Mouse (Mus musculus): Measurements from ENCODE around the gene Fcf1. TPM values are rescaled to one million over a fixed set of nuclear protein-coding genes. Genes with fewer than 3 reads are reported as not detected.

Fcf1 gene
- polyA plus RNA-seq (2014; fragmentation: Nextera tagmentation; extraction: Ambion mirVana): 147 TPM in 2 replicates

DNA sequence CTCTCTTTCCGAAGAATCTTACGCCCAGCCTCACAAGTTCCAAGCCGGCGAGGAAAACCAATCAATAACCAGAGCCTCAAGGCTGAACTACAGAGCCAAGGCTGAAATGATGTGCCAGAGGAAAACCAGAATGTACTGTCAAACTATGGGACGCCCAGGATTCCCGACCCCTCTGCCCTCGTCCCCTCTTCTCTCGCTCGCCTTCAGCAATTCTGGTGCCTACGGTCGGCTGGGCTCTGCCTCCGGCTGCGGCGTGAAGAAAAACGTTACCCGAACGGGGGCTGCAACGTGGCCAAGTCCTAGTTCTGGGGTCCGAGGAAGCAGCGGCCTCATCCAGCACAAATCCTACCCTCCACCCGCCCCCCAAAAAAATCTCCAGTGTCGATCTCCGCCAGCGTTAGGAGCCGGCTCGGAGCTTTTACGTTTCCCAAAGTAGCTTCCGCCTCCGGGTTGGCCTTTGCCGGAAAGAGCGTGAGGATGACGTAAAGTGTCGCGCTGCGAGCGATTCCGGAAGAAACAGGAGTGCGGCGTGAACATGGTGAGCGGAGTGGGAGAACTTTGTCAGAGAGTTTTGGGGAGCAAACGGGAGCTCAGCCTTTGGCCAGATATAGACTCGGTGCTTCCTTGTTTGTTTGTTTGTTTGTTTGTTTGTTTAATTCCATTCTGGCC is at the start of gene Fcf1, which contains the start of gene Arel1:
TSS of gene Fcf1 (plus strand) at position 470 of the 669 bp plus-strand sequence.
TSS of gene Arel1 (minus strand) at position 473 of the 669 bp plus-strand sequence.
- WGBS: under 1% methylated on average over 42 of the region's 42 CpGs
- Histone ChIP-seq H3K9ac (peak within 1 kb of the TSS; percentile 82), H3K4me2 (peak within 1 kb of the TSS; percentile 97), H3K4me3 (ENCODE audit: low read depth, low read length) (peak within 1 kb of the TSS; percentile 82), H3K27me3 (ENCODE audit: insufficient read depth, low read length) (no peaks in the 10 kb centered on the region), H3K9me3 (ENCODE audit: low read depth, low read length) (no peaks in the 10 kb centered on the region), H3K36me3 (ENCODE audit: insufficient read depth) (peaks cover 27% of the 10 kb centered on the region), H3K4me1 (ENCODE audit: insufficient read depth) (peaks cover 7% of the 10 kb centered on the region; the same call in 1 of the 2 replicates), H3K27ac (ENCODE audit: low read depth) (peak within 1 kb of the TSS; percentile 50; the same call in 1 of the 2 replicates)
- no peak for TF ChIP-seq CTCF (IDR thresholded peaks at IDR 0.05; ENCODE audit: low read depth)
- DNase-seq (peak; percentile 97), ATAC-seq (ENCODE audit: insufficient read depth) (peak; percentile 91)

DNA sequence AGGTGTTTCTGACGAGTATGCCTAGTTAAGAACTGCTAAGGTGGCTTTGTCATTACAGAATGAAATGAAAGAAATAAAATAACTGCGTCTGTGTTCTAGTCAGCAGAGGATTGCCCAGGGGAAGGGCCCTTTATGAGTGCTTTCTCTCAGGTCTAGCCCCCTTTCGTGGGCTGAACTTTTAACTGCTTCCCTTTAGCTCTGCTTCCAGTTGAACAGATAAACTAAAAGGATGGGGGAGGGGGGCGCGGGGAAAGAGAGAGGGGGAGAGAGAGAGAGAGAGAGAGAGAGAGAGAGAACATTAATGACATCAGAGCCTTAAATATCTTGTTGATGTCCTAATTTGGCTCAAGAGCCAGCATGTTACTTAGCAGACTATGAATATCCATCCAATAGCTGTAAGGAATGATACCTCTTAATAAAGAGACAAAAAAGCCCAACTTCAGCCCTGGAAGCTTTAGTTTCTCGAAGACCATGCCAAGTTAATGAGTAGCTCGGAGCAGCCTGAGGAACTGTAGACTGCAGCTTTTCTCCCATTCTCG is 48.7 kb upstream of the Fcf1 start:
- DNase-seq: no peak
- Histone ChIP-seq H3K27ac (ENCODE audit: low read depth) (no peak overlapping the region), H3K9me3 (ENCODE audit: low read depth, low read length) (no peaks in the 10 kb centered on the region), H3K4me1 (ENCODE audit: insufficient read depth) (no peaks in the 10 kb centered on the region), H3K4me3 (ENCODE audit: low read depth, low read length) (no peak overlapping the region), H3K27me3 (ENCODE audit: insufficient read depth, low read length) (no peaks in the 10 kb centered on the region), H3K9ac (no peak overlapping the region), H3K4me2 (no peak overlapping the region), H3K36me3 (ENCODE audit: insufficient read depth) (peaks cover 68% of the 10 kb centered on the region)
- 69% methylated on average over 8 of the region's 8 CpGs for WGBS
- TF ChIP-seq CTCF (IDR thresholded peaks at IDR 0.05; ENCODE audit: low read depth): no peak
- ATAC-seq (ENCODE audit: insufficient read depth): no peak

DNA sequence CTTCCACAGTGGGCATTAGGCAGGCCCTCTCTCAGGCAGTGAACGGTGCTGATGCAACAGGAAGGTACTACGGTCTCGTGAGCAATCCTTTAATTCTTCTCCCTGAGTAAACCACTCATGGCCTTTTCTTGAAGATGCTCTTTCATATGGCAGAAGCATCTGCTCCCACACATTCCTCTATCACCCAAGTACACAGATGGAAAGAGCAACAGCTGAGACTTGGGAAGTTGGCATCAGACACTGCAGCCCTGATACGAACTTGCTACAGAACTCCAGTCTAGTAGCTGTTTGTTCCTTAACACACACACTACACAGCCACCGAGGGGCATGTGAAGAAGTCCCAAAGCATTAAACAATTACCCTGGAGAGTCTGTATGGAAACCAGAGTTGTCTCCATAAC is 46.4 kb upstream of the Fcf1 start:
- Histone ChIP-seq H3K27ac (ENCODE audit: low read depth) (no peak overlapping the region), H3K9ac (no peak overlapping the region), H3K36me3 (ENCODE audit: insufficient read depth) (peaks cover 74% of the 10 kb centered on the region), H3K4me3 (ENCODE audit: low read depth, low read length) (no peak overlapping the region), H3K27me3 (ENCODE audit: insufficient read depth, low read length) (no peaks in the 10 kb centered on the region), H3K4me2 (no peak overlapping the region), H3K9me3 (ENCODE audit: low read depth, low read length) (no peaks in the 10 kb centered on the region), H3K4me1 (ENCODE audit: insufficient read depth) (no peaks in the 10 kb centered on the region)
- WGBS: 87% methylated on average over 5 of the region's 5 CpGs
- no peak for TF ChIP-seq CTCF (IDR thresholded peaks at IDR 0.05; ENCODE audit: low read depth)
- no peak for ATAC-seq (ENCODE audit: insufficient read depth)
- DNase-seq: no peak

DNA sequence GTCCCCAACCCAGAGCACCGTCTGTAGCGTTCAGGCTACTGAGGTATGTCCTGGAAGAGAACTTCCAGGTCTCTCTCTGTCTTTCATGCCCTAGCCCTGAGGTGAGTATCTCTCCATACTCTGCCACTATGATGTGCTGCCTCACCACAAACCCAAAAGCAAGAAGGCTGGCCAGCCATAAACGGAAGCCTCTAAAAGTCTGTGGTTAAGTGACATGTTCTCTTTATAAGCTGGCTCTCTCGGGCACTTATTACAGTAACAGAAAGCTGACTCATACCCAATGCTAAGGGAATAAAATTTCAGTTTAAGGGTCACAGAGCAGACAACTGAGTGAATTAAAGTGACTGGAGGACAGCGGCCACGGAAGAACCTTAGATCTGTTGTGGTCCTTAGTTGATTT is 44.2 kb upstream of the Fcf1 start:
- ATAC-seq (ENCODE audit: insufficient read depth) (no peak), DNase-seq (no peak)
- Histone ChIP-seq H3K4me3 (ENCODE audit: low read depth, low read length) (no peak overlapping the region), H3K27ac (ENCODE audit: low read depth) (no peak overlapping the region), H3K27me3 (ENCODE audit: insufficient read depth, low read length) (no peaks in the 10 kb centered on the region), H3K9me3 (ENCODE audit: low read depth, low read length) (no peaks in the 10 kb centered on the region), H3K9ac (no peak overlapping the region), H3K4me1 (ENCODE audit: insufficient read depth) (no peaks in the 10 kb centered on the region), H3K4me2 (no peak overlapping the region), H3K36me3 (ENCODE audit: insufficient read depth) (peaks cover 76% of the 10 kb centered on the region)
- no peak for TF ChIP-seq CTCF (IDR thresholded peaks at IDR 0.05; ENCODE audit: low read depth)
- WGBS: 94% methylated on average over 6 of the region's 6 CpGs

DNA sequence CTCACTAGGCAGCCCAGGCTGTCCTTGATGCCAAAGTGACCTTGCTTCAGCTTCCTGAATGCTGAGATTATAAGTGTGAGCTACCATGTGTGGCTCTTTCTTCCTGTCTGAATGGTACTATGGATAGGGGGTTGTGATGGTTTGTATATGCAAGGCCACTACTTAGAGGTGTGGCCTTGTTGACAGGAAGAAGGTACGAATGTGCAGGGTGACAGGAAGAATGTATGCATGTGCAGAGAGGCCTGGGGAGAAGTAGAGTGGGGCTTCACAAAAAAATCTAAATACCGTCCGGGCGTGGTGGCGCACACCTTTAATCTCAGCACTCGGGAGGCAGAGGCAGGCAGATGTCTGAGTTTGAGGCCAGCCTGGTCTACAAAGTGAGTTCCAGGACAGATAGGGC is 38.5 kb upstream of the Fcf1 start:
- TF ChIP-seq CTCF (IDR thresholded peaks at IDR 0.05; ENCODE audit: low read depth): no peak
- DNase-seq (no peak), ATAC-seq (ENCODE audit: insufficient read depth) (no peak)
- WGBS: 95% methylated on average over 6 of the region's 6 CpGs
- Histone ChIP-seq H3K36me3 (ENCODE audit: insufficient read depth) (peaks cover 62% of the 10 kb centered on the region), H3K27me3 (ENCODE audit: insufficient read depth, low read length) (no peaks in the 10 kb centered on the region), H3K4me1 (ENCODE audit: insufficient read depth) (no peaks in the 10 kb centered on the region), H3K4me3 (ENCODE audit: low read depth, low read length) (no peak overlapping the region), H3K4me2 (no peak overlapping the region), H3K9me3 (ENCODE audit: low read depth, low read length) (no peaks in the 10 kb centered on the region), H3K9ac (no peak overlapping the region), H3K27ac (ENCODE audit: low read depth) (no peak overlapping the region)

DNA sequence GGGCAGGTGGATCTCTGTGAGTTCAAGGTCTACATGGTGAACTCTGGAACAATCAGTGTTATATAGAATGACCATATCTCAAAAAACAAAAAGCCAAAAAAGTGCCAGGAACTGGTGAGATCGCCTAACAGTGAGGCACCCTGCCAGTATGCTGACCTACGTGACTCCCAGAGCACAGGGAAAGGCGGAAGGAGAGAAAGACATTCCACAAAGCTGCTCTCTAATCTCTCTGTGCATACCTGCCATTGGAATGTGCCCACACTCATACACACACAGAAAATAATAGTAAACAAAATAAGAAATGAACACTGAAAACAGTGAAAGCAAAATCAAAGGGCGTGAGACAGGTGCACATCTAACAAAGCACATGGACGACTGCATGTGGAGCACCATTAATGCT is 35.4 kb upstream of the Fcf1 start:
- DNase-seq: no peak
- Histone ChIP-seq H3K4me3 (ENCODE audit: low read depth, low read length) (no peak overlapping the region), H3K4me1 (ENCODE audit: insufficient read depth) (no peaks in the 10 kb centered on the region), H3K27ac (ENCODE audit: low read depth) (no peak overlapping the region), H3K36me3 (ENCODE audit: insufficient read depth) (peaks cover 59% of the 10 kb centered on the region), H3K27me3 (ENCODE audit: insufficient read depth, low read length) (no peaks in the 10 kb centered on the region), H3K9ac (no peak overlapping the region), H3K4me2 (no peak overlapping the region), H3K9me3 (ENCODE audit: low read depth, low read length) (no peaks in the 10 kb centered on the region)
- no peak for ATAC-seq (ENCODE audit: insufficient read depth)
- TF ChIP-seq CTCF (IDR thresholded peaks at IDR 0.05; ENCODE audit: low read depth): no peak
- 83% methylated on average over 5 of the region's 5 CpGs for WGBS

DNA sequence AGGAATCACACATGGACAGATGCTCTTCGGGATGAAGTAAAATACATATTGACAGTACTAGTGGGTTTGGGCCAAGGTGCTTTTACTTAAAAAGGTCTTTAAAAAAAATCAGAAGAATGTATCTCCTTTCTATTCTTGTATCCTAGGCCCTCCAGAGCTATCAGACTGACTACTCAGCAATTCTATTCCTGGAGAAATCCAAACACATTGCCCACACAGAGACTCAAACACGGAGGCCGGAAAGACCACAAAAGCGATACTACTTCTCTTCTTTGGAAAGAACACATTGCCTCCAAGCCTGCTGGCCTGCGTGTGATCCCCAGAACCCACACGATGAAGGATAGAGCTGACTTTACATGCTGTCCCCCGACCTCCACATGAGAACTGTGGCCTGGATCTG is 31.6 kb upstream of the Fcf1 start:
- H3K9ac ChIP-seq: no peak overlapping the region
- no peaks in the 10 kb centered on the region for H3K27me3 ChIP-seq (ENCODE audit: insufficient read depth, low read length)
- no peaks in the 10 kb centered on the region for H3K9me3 ChIP-seq (ENCODE audit: low read depth, low read length)
- no peak overlapping the region for H3K4me2 ChIP-seq
- TF ChIP-seq CTCF (IDR thresholded peaks at IDR 0.05; ENCODE audit: low read depth): no peak
- no peak overlapping the region for H3K4me3 ChIP-seq (ENCODE audit: low read depth, low read length)
- 92% methylated on average over 7 of the region's 7 CpGs for WGBS
- DNase-seq (no peak), ATAC-seq (ENCODE audit: insufficient read depth) (no peak)
- H3K36me3 ChIP-seq (ENCODE audit: insufficient read depth): peaks cover 51% of the 10 kb centered on the region
- no peak overlapping the region for H3K27ac ChIP-seq (ENCODE audit: low read depth)
- no peaks in the 10 kb centered on the region for H3K4me1 ChIP-seq (ENCODE audit: insufficient read depth)
